Comparison of ENCODE assay signal across 28 mouse cellular contexts in genomic region chr4:142234828-142235227, GRCm38 (mm10). TPM values are rescaled to one million over a fixed set of nuclear protein-coding genes. Genes with fewer than 3 reads are reported as not detected.
DNase-seq lines count a peak whose midpoint lies in the region; ATAC-seq and TF ChIP-seq lines count a peak whose summit lies in the region.
"Had no signal": no experiment of that assay in that cellular context is flagged by ENCODE, and none has a peak within 500 bp of the region (broad histone marks: within the 10 kb centered on the region; RNA-seq: fewer than 3 reads in every experiment).

No protein-coding gene starts in this region.

- H3K4me2 ChIP-seq in intestine, embryonic 16.5 days (ENCODE audit: low read depth, low read length): no peak overlapping the region
- no peak overlapping the region for H3K4me2 ChIP-seq in intestine, postnatal 0 days (replicated peaks; ENCODE audit: low read depth)
- H3K4me2 ChIP-seq in lung, embryonic 16.5 days (ENCODE audit: low read depth, low read length): no peak overlapping the region
- H3K4me2 ChIP-seq in stomach, embryonic 16.5 days (ENCODE audit: low read depth, low read length): 0 out of 2 replicates have a peak overlapping the region, but pooled peaks have one; percentile 19
- H3K4me2 ChIP-seq in hindbrain, embryonic 13.5 days: no peak overlapping the region
- H3K4me2 ChIP-seq: embryonic facial prominence, embryonic 13.5 days; heart, embryonic 12.5 days; hindbrain, embryonic 14.5 days; limb, embryonic 13.5 days; liver, embryonic 11.5 days; midbrain, embryonic 11.5 days; neural tube, embryonic 12.5 days had no signal

- no peaks in the 10 kb centered on the region for H3K9me3 ChIP-seq in intestine, embryonic 16.5 days (ENCODE audit: control insufficient read depth, low read length)
- H3K9me3 ChIP-seq in intestine, postnatal 0 days (ENCODE audit: control insufficient read depth): no peaks in the 10 kb centered on the region
- H3K9me3 ChIP-seq in lung, embryonic 16.5 days (ENCODE audit: control insufficient read depth, low read length): no peaks in the 10 kb centered on the region
- no peaks in the 10 kb centered on the region for H3K9me3 ChIP-seq in ES-E14 (ENCODE audit: control insufficient read depth, insufficient read depth, low read depth, low read length)
- no peaks in the 10 kb centered on the region for H3K9me3 ChIP-seq in stomach, embryonic 16.5 days (replicated peaks; ENCODE audit: control insufficient read depth, low read length)
- H3K9me3 ChIP-seq in hindbrain, embryonic 13.5 days: no peaks in the 10 kb centered on the region
- H3K9me3 ChIP-seq: embryonic facial prominence, embryonic 13.5 days; heart, embryonic 12.5 days; limb, embryonic 13.5 days; neural tube, embryonic 12.5 days had no signal

- intact Hi-C loops in left cerebral cortex, postnatal 25 days (cut with DNase I): no loop called here

- H3K4me3 ChIP-seq in intestine, embryonic 16.5 days (ENCODE audit: low read length): no peak overlapping the region
- H3K4me3 ChIP-seq in intestine, postnatal 0 days (ENCODE audit: low read depth, low read length): no peak overlapping the region
- no peak overlapping the region for H3K4me3 ChIP-seq in lung, embryonic 16.5 days (ENCODE audit: low read length)
- H3K4me3 ChIP-seq in ES-E14 (ENCODE audit: insufficient read depth in 1 of 2, low read depth in 1 of 2, low read length in 2 of 2, poor library complexity in 1 of 2, severe bottlenecking in 1 of 2): peak overlapping the region in 1 of 2 experiments; percentile 6; a peak in 1 of 4 replicates
- H3K4me3 ChIP-seq in stomach, embryonic 16.5 days (replicated peaks; ENCODE audit: low read length): no peak overlapping the region
- no peak overlapping the region for H3K4me3 ChIP-seq in hindbrain, embryonic 13.5 days
- H3K4me3 ChIP-seq: embryonic facial prominence, embryonic 13.5 days; erythroblast, embryonic 14.5 days; heart, adult 2 months; heart, embryonic 12.5 days; layer of hippocampus, adult 2 months; left cerebral cortex, adult 2 months; limb, embryonic 13.5 days; neural tube, embryonic 12.5 days had no signal

- H3K36me3 ChIP-seq in intestine, embryonic 16.5 days (ENCODE audit: control insufficient read depth, insufficient read depth, low read length): no peaks in the 10 kb centered on the region
- peaks cover 3% of the 10 kb centered on the region; the same call in 1 of the 2 replicates for H3K36me3 ChIP-seq in intestine, postnatal 0 days (ENCODE audit: control insufficient read depth, insufficient read depth)
- H3K36me3 ChIP-seq in lung, embryonic 16.5 days (ENCODE audit: control insufficient read depth, insufficient read depth, low read length): no peaks in the 10 kb centered on the region
- peaks cover 11% of the 10 kb centered on the region; the same call in 1 of the 2 replicates for H3K36me3 ChIP-seq in ES-E14 (ENCODE audit: control insufficient read depth, insufficient read depth, low read length, poor library complexity, severe bottlenecking)
- no peaks in the 10 kb centered on the region for H3K36me3 ChIP-seq in stomach, embryonic 16.5 days (ENCODE audit: control insufficient read depth, insufficient read depth, low read length)
- no peaks in the 10 kb centered on the region for H3K36me3 ChIP-seq in hindbrain, embryonic 13.5 days
- H3K36me3 ChIP-seq: embryonic facial prominence, embryonic 13.5 days; heart, embryonic 12.5 days; limb, embryonic 13.5 days; neural tube, embryonic 12.5 days had no signal

- 77% methylated on average over 9 of the region's 9 CpGs for WGBS in intestine, embryonic 16.5 days
- 73% methylated on average over 9 of the region's 9 CpGs for WGBS in intestine, postnatal 0 days
- WGBS in lung, embryonic 16.5 days: 75% methylated on average over 9 of the region's 9 CpGs
- WGBS in stomach, embryonic 16.5 days: 78% methylated on average over 9 of the region's 9 CpGs
- WGBS in hindbrain, embryonic 13.5 days: 69% methylated on average over 9 of the region's 9 CpGs

- no peak for TF ChIP-seq CTCF in intestine, postnatal 0 days (IDR thresholded peaks at IDR 0.05; ENCODE audit: low read depth)

- in situ Hi-C loops in ES-E14 (cut with MboI; ENCODE audit: low sequenced_read_pairs in 2 of 2, unreplicated experiment in 2 of 2): no loop called here

- H3K9ac ChIP-seq in intestine, embryonic 16.5 days (ENCODE audit: low read depth, low read length): no peak overlapping the region
- H3K9ac ChIP-seq in intestine, postnatal 0 days (ENCODE audit: low read depth, low read length): no peak overlapping the region
- no peak overlapping the region for H3K9ac ChIP-seq in lung, embryonic 16.5 days (ENCODE audit: low read length)
- H3K9ac ChIP-seq in ES-E14 (ENCODE audit: insufficient read depth, low read depth, low read length, poor library complexity, severe bottlenecking): no peak overlapping the region
- H3K9ac ChIP-seq in stomach, embryonic 16.5 days (ENCODE audit: low read length): no peak overlapping the region
- H3K9ac ChIP-seq in hindbrain, embryonic 13.5 days: no peak overlapping the region
- H3K9ac ChIP-seq: embryonic facial prominence, embryonic 13.5 days; heart, embryonic 12.5 days; hindbrain, embryonic 14.5 days; limb, embryonic 13.5 days; neural tube, embryonic 12.5 days had no signal

- no peak for ATAC-seq in intestine, embryonic 16.5 days
- ATAC-seq in intestine, postnatal 0 days: no peak
- no peak for ATAC-seq in lung, embryonic 16.5 days (ENCODE audit: low read depth)
- ATAC-seq in stomach, embryonic 16.5 days (ENCODE audit: insufficient read depth, low FRiP score): no peak
- ATAC-seq in hindbrain, embryonic 13.5 days (ENCODE audit: low FRiP score): no peak
- ATAC-seq: forebrain, embryonic 16.5 days; midbrain, embryonic 16.5 days had no signal

- peaks cover 43% of the 10 kb centered on the region for H3K4me1 ChIP-seq in intestine, embryonic 16.5 days (ENCODE audit: control insufficient read depth, insufficient read depth, low read length)
- peaks cover 22% of the 10 kb centered on the region for H3K4me1 ChIP-seq in intestine, postnatal 0 days (replicated peaks; ENCODE audit: control insufficient read depth, insufficient read depth, low read length)
- peaks cover 23% of the 10 kb centered on the region for H3K4me1 ChIP-seq in lung, embryonic 16.5 days (replicated peaks; ENCODE audit: control insufficient read depth, insufficient read depth, low read length)
- peaks cover 18 to 37% of the 10 kb centered on the region in 2 experiments; a peak in 3 of 4 replicates for H3K4me1 ChIP-seq in ES-E14 (ENCODE audit: control insufficient read depth in 2 of 2, insufficient read depth in 2 of 2, low read length in 2 of 2, poor library complexity in 1 of 2)
- peaks cover 22% of the 10 kb centered on the region for H3K4me1 ChIP-seq in stomach, embryonic 16.5 days (ENCODE audit: control insufficient read depth, insufficient read depth, low read length)
- H3K4me1 ChIP-seq in hindbrain, embryonic 13.5 days (replicated peaks): peaks cover 41% of the 10 kb centered on the region

- DNase-seq in lung, postnatal 10 days: no peak
- peak; percentile 60 for DNase-seq in ES-E14 (ENCODE audit: low read depth, low spot score)
- DNase-seq in left cerebral cortex, postnatal 25 days (ENCODE audit: low spot score in 2 of 2): no peak
- DNase-seq: adrenal gland, postnatal 10 days; cerebellum, adult 11-12 months; cerebellum, adult 9-11 months; embryo, embryonic 11 days; heart, adult 2 months; heart, postnatal 4 days; kidney, postnatal 10 days; right cerebral cortex, adult 18-20 months had no signal

- 0 out of 2 replicates have a peak overlapping the region, but pooled peaks have one; percentile 10 for H3K27ac ChIP-seq in intestine, embryonic 16.5 days (ENCODE audit: low read length)
- H3K27ac ChIP-seq in intestine, postnatal 0 days (ENCODE audit: low read depth, low read length): no peak overlapping the region
- H3K27ac ChIP-seq in lung, embryonic 16.5 days (ENCODE audit: low read length): 0 out of 2 replicates have a peak overlapping the region, but pooled peaks have one; percentile 15
- H3K27ac ChIP-seq in ES-E14 (ENCODE audit: insufficient read depth, low read depth, low read length, poor library complexity, severe bottlenecking): no peak overlapping the region; the same call in 1 of the 2 replicates
- H3K27ac ChIP-seq in stomach, embryonic 16.5 days (ENCODE audit: low read length): peak overlapping the region; percentile 31; the same call in 1 of the 2 replicates
- H3K27ac ChIP-seq in hindbrain, embryonic 13.5 days: no peak overlapping the region
- H3K27ac ChIP-seq: embryonic facial prominence, embryonic 13.5 days; heart, adult 2 months; hindbrain, embryonic 14.5 days; layer of hippocampus, adult 2 months; limb, embryonic 13.5 days; neural tube, embryonic 12.5 days had no signal

- no peaks in the 10 kb centered on the region for H3K27me3 ChIP-seq in intestine, embryonic 16.5 days (replicated peaks; ENCODE audit: control insufficient read depth, insufficient read depth, low read length)
- H3K27me3 ChIP-seq in intestine, postnatal 0 days (replicated peaks; ENCODE audit: control insufficient read depth, insufficient read depth, low read length): no peaks in the 10 kb centered on the region
- H3K27me3 ChIP-seq in lung, embryonic 16.5 days (ENCODE audit: control insufficient read depth, insufficient read depth, low read depth, low read length): no peaks in the 10 kb centered on the region
- H3K27me3 ChIP-seq in stomach, embryonic 16.5 days (ENCODE audit: control insufficient read depth, insufficient read depth, low read length): no peaks in the 10 kb centered on the region
- H3K27me3 ChIP-seq in hindbrain, embryonic 13.5 days: peaks cover 18% of the 10 kb centered on the region
- H3K27me3 ChIP-seq: embryonic facial prominence, embryonic 13.5 days; heart, embryonic 12.5 days; neural tube, embryonic 12.5 days had no signal

TF ChIP-seq in ES-E14, 5 proteins besides CTCF, POLR2A, EP300 and RAD21:
- TF ChIP-seq CHD2 (IDR thresholded peaks at IDR 0.05; ENCODE audit: low read depth, low read length) (no peak), ZC3H11A (IDR thresholded peaks at IDR 0.05; ENCODE audit: borderline replicate concordance, low read depth, low read length) (no peak), HCFC1 (IDR thresholded peaks at IDR 0.05; ENCODE audit: borderline replicate concordance, insufficient read depth, low read length) (no peak), ZNF384 (IDR thresholded peaks at IDR 0.05; ENCODE audit: low read depth, low read length) (no peak), MAFK (IDR thresholded peaks at IDR 0.05; ENCODE audit: insufficient read depth, low read depth, low read length) (no peak)

RNA-seq across cellular contexts. Expression of gene Kazn, which starts 4.4 kb away (rescaled TPM):
- 10.7 and 11.3 TPM in 2 replicates for polyA plus RNA-seq in intestine, embryonic 16.5 days (2015; fragmentation: Nextera tagmentation; extraction: Ambion mirVana)
- polyA plus RNA-seq in intestine, postnatal 0 days (2015; fragmentation: Nextera tagmentation; extraction: Ambion mirVana): 17.5 and 20.2 TPM in 2 replicates
- polyA plus RNA-seq in lung, embryonic 16.5 days (2015; fragmentation: Nextera tagmentation; extraction: Ambion mirVana): 11.4 and 11.6 TPM in 2 replicates
- 14.0 and 24.3 TPM in 2 replicates for total RNA-seq in ES-E14 (2012; rRNA removed)
- polyA plus RNA-seq in stomach, embryonic 16.5 days (2015; fragmentation: Nextera tagmentation; extraction: Ambion mirVana): 13.2 and 13.4 TPM in 2 replicates
- total RNA-seq in left cerebral cortex, postnatal 25 days (2021): 100 to 1,000 TPM in 1 of 2 experiments, 10 to 100 TPM in 1; 86.1 to 104 TPM
- 17.9 and 19.1 TPM in 2 replicates for polyA plus RNA-seq in hindbrain, embryonic 13.5 days (2015; fragmentation: Nextera tagmentation; extraction: Ambion mirVana)

Comparison
In these comparisons a context has a peak if more than half of its experiments do, and no peak if none do; other contexts are left out.
1. H3K27ac ChIP-seq: peak in intestine, embryonic 16.5 days (single experiment), lung, embryonic 16.5 days (single experiment) and stomach, embryonic 16.5 days (single experiment); none in intestine, postnatal 0 days (single experiment), ES-E14 (single experiment) and hindbrain, embryonic 13.5 days (single experiment).